Mouse (Mus musculus) heart, adult 2 months (tissue): Measurements from ENCODE around the gene Ajm1.

Experiments used
- CTCF ChIP-seq: fragments of 200-600 bp; IDR thresholded peaks from 2 replicates; pipeline ENCODE4 v1.8.1; 2022; ENCODE audit warnings: antibody characterized with exemption, mild to moderate bottlenecking, moderate library complexity
- EP300 ChIP-seq: fragments of 200-500 bp; IDR thresholded peaks from 2 replicates; pipeline ENCODE4 v1.6.1; 2011; ENCODE audit warnings: low read depth, low read length, control low read depth; ENCODE audit not compliant: insufficient read depth

DNA sequence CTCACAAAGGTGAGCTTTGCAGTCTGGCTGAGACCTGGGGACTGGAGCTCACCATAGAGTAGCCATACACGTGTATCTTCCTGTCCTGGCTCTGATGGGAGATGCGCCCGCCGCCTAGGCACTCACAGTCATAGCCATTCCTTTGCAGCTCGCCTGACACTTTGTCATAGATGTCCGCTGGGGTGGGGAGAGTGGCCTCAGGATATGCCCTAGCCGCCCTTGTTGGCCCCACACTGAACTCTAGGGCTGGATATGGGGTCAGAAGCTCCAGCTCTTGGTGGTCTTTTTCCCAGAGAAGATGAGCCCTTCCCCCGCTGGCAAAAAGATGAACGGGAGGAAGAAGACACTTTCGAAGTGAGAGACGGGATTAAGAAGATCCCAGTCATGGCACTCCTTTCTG lies 7.4 kb downstream of the Ajm1 start:
- TF ChIP-seq CTCF (no peak), EP300 (no peak)
